Mouse (Mus musculus): ENCODE measurements around the gene 2010300C02Rik. TPM values are rescaled to one million over a fixed set of nuclear protein-coding genes. Genes with fewer than 3 reads are reported as not detected.
"Not testable (repeated sequence)": the region's sequence is repeated elsewhere in the genome, so short reads cannot be mapped to it uniquely, and the experiment has no call there.

Gene 2010300C02Rik
- total RNA-seq, 2 experiments from 2014 or later, result 382 to 423 TPM

DNA sequence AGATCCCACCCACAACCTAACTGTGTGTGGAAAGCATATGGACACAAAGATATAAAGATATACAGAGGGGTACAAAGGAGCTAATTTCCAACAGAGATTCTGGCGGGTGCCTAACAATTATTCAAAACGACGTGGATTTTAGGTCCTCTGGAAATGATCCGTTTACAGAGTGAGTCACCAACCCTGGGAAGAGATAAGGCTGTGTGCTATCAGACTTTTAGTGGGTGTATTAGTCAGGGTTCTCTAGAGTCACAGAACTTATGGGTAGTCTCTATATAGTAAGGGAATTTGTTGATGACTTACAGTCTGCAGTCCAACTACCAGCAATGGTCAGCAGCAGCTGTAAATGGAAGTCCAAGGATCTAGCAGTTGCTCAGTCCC is 7.5 kb downstream of the 2010300C02Rik start:
- DNase-seq (ENCODE audit: low spot score in 2 of 2), result not testable (repeated sequence)

DNA sequence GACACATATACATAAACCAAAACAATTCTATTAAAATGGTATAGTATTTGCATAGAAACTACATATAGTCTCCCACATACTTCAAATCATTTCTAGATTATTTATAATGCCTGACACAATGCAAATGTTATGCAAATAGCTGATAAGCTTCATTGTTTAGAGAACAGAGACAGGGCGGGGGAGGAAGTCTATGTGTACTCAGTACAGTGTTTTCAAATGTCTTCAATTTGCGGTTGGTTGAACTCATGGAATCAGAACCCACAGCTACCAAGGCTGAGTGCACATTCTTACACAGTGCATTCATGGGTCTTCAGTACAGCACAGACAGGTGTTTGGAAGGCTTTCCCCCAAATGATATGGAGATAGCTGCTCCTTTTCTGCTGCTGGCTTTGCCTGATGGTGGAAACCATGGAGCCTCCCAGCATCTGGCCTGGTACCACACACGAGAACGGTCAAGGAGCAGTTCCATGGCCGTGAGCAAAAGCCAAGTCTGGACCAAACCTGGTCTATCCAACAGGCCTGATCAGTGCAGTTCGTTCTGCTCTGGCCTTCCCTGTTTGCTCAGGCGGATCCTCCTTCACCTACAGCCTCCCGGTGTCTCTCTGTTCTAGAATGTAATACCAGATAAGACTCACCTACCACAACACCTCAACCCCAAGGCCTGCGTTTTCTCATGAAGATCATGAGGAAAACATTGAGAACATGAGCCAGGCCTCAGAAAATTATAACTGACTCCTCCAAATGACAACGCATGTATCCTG is 8.1 kb downstream of the 2010300C02Rik start:
- no peak for DNase-seq (ENCODE audit: low spot score in 2 of 2)

DNA sequence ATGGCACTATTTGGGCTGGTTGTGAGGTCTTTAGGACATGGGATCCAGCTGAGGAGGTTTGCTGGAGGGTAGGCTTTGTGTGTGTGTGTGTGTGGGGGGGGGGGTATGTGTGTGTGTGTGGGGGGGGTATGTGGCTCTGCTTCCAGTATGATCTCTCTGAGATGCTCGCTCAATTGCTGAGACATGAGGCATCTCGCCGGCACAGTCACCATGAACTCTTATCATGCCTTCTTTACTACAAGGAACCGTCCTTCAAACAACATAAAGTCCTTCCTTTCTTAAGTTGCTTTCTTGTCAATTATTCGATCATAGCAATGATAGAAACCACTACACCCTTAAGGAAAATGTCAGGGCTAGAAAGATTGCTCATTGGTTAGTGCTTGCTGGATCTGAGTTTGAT is 8.8 kb downstream of the 2010300C02Rik start:
- no peak for DNase-seq (ENCODE audit: low spot score in 2 of 2)

DNA sequence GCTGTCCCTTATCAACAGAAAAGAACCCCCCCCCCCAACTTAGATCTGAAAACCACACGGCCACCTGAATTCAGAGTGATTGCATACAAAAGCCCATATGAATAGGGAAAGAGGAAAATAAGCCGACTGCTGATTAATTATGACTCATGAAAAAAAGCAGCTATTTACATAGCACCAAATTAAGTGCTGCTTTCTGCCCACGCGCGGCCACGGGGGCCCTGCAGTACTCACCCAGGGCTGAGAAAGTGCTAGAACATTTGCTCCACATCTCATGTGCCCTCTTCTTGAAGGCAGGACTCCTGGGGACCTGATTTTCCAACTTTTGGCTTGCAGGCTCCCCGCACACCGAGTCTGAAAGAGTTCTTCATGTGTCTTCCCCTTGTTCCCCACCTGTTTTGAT is 10.1 kb downstream of the 2010300C02Rik start:
- no peak for DNase-seq (ENCODE audit: low spot score in 2 of 2)

DNA sequence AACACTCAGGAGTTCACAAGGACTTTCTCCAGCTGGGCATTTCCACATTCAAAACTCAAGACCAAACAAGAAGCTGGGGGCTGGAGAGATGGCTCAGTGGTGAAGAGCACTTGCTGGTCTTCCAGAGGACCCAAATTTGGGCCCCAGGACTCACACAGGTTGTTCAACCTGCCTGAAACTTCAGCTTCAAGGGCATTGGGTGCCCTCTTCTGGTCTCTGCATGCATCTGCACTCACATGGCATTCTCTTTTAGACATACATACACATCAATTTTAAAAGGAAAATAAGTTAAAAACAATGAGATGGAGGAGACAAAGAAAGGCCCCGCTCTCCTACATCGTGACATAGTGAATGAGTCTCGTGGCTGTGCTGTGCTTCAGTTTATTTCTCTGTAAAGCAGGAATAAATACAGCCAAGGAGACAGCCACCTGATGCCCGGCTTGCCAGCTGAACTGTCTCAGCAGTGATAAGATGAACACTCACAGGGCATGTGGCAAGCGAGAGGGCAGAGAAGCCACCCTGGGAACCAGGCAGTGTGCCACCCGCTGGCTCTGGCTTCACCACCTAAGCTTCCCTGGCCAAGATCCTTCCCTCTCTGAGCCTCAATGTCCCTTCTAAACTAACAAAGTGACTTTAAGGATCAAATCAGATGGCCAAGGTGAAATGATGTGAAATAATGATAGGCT is 11.5 kb downstream of the 2010300C02Rik start:
- no peak for DNase-seq (ENCODE audit: low spot score in 2 of 2)

DNA sequence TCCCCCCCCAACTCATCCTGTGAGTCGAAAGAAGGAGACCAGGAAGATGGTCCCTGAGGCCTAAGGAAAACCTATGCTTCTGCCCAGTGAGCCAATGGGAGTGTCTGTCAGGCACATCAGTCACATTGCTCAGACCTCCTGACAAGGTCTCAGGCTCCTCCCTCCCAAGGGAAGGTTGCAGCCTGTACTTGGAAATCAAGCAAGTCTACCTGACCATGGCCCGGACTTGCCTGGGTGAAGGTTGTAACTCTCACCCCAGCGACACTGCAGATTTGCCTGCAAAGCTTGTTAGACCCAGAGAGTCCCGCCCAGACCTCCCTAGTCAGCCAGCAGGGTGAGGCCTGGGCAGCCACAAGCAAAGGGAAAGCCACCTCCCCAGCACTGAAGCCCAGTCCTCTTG is 17.6 kb downstream of the 2010300C02Rik start:
- DNase-seq (ENCODE audit: low spot score in 2 of 2), result no peak

DNA sequence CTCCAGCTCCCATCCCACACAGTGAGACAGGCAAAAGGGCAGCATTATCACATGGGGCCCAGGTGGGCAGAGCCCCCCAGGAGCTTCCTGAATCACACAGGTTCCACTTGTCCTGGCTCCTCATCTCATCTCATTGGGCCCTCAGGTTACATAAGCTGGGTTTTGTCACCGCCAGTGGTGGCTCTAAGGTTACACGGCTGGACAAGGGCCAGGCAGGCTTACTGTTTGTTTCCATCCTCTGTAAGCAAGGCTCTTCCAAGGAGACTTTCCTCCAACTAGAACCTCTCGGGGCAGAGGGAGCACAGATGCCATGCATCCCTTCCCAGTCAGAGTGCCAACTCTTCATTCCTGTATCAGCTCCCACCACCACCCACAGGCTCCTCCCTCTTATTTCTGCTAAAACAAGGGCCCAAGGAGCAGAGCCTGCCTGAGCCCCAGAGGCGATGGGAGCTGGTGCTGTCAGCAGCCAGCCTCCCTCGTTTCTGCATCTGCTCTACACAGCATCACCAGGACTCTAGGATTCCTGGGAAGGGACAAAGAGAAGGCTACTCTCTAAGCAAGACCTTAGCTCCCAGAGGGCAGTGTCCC is 20.9 kb downstream of the 2010300C02Rik start:
- DNase-seq (ENCODE audit: low spot score in 2 of 2), result no peak

DNA sequence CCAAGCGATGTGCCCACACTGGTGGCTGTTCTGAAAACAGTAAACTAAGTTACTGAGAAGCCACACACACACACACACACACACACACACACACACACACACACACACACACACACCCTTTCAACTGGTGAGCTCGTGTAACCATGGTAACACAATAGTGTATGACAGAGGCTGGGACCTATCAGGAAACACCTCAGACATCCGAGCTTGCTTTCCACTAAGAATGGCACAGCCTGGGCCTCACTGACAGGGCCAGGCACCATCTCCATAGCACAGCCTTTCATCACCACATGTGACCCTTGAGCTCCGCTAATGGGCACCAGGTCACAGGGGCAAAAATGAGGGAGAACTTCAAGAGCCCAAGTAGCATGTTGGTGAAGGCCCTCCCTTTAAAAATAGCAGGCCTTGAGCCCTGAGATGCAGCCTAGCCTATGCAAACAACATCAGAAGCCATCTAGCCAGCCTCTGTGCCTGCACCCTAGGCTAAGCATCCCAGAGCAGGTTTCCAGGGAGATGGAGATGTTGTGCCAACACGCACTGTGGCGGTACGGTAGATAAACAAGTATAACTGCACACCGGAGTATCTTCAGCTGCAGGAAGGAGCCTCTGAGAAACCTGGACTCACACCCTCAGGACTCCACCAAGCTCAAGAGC is 21.6 kb downstream of the 2010300C02Rik start:
- DNase-seq (ENCODE audit: low spot score in 2 of 2), result no peak

DNA sequence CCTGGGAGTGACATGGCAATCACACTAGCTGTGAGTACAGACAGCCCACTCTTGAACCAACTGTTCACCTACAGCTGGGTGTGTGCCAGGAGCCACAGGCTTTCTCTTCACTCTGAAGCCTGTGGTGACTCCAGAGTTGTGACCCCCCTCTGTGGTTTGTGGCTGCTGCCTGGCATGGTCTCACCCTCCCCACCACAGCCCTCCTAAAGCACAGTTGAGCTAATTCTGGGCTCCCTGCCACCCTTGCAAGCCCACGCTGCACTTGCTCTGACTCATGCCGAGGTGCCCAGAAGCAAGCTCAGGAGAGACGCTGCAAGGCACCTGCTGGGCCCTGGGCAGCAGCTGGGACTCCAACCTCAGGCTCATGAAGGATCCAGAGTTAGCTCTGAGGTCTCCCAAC is 23.0 kb downstream of the 2010300C02Rik start:
- DNase-seq (ENCODE audit: low spot score in 2 of 2), result peak; percentile 78 to 87

DNA sequence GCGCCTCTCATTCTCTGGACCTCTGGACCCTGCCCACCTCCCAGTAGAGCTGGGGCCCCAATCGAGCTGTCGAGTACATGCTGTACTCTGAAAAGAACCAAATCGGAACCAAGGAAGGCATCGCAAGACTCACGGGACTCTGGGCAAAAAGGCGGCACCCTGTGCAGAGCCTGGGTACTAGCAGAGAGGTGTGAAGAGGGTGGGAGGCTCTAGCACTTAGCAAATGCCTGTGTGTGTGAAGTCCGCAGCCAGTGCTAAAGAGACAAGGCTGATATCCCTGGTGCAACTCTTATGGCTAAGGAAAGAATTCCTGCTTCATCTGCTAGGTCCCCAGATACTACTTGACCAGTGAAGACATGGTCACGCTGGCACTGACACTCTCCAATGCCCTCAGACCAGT is 24.2 kb downstream of the 2010300C02Rik start:
- no peak for DNase-seq (ENCODE audit: low spot score in 2 of 2)

DNA sequence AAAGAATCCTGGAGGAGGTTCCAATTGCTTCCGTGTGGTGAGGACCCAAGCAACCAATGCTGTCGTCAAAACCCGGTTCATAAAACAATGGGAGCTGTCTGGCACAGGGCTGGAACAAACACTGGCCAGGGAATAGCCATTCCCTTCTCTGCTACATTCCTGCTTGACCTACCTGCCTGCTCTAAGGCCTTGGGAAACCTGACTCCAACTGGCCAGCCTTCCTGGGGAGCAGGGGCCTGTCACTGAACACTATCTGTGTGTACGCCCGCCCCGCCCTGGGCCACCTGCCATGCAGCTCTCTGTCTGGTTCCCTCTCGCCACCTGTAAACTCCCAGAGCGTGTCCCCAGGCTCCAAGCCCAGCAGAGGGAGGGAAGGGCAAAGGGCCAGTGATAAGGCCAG is 25.5 kb downstream of the 2010300C02Rik start:
- DNase-seq (ENCODE audit: low spot score in 2 of 2), result no peak

DNA sequence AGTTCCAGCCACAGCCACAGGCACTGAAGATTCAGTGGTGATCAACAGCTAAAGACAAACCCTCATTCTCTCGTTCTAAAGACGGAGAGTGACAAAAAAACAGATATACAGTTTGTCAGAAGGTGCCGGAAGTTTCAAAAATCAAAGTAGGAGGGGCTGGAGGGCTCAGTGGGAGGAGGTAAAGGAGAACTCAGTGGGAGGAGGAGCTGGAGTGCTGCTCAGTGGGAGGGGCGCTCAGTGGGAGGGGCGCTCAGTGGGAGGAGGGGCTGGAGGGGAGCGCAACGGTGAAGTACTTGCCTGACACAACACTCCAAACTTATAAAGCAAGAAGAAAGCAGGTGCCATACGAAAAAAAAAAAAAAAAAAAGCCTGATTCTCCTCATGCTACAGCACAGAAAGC is 28.7 kb downstream of the 2010300C02Rik start:
- no peak for DNase-seq (ENCODE audit: low spot score in 2 of 2)

DNA sequence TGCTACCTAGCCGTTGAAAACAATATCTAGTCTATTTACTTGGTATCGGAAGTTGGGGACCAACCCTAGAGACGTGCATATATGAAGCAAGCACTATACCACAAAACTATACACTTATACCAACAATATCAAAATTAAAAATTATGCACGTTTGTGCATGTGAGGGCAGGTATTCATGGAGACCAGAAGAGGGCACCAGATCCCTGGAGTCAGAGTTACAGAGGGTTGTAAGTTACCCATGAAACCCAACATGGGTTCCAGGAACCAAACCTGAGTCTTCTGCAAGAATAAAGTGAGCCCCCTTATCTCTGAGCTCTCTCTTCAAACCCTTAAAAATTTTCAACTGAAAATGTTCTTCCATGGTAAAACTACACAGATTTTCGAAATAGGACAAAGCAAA is 29.2 kb downstream of the 2010300C02Rik start:
- DNase-seq (ENCODE audit: low spot score in 2 of 2), result no peak

DNA sequence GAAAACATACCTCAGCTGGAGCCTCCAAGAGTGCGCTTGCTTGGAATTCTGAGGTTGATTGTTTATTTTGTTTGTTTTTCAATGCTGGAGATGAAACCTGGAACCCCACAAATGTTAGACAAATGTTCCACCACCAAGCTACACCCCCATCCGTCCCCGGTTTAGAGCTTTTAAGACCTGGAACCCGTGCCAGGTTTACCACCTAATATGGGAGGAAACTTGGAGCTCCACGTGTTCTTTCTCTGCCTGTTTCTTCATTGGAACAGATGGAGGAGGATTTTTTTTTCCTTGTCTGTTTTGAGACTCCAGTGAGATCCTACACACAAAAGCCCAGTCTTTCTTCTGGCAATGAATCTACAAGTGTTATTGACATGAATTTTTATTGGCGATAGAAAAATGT is 30.2 kb downstream of the 2010300C02Rik start:
- DNase-seq (ENCODE audit: low spot score in 2 of 2), result peak in 1 of 2 experiments; percentile 69

DNA sequence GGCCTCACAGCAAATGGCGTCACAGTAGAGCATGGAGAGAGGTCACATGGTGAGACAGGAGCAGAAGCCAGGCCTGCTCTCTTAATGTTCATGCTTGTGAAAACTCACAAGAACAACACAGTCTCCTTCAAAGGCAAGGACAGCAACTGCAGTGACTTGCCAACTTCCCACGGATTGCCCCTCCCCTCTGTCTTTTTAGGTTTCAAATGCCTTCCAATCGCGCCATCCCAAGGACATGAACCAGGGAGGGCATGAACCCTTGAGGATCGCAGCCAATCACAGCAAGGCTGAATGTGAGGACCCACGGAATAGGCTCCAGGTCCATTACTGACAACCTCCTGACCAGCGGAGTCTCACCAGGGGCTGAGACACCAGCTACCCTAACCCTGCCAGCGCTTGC is 31.5 kb downstream of the 2010300C02Rik start:
- no peak for DNase-seq (ENCODE audit: low spot score in 2 of 2)

DNA sequence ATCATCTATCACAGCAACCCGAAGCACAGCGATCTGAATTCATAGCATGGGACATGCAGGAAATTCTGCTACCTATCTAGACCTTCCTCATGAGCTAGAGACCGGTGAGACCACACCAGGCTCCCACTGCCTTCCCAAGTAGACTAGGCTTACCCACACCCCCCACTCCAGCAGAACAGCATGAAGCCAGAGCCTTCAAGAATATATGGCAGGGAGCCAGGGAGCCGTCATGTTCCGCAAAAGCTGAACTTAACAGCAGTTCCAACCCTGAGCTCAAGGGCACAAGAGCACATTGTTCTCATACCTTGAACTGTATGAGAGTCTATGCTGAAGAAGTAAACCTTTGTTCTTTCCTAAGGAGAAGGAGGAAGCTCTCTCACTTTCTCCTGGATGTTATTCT is 32.4 kb downstream of the 2010300C02Rik start:
- DNase-seq (ENCODE audit: low spot score in 2 of 2), result no peak

DNA sequence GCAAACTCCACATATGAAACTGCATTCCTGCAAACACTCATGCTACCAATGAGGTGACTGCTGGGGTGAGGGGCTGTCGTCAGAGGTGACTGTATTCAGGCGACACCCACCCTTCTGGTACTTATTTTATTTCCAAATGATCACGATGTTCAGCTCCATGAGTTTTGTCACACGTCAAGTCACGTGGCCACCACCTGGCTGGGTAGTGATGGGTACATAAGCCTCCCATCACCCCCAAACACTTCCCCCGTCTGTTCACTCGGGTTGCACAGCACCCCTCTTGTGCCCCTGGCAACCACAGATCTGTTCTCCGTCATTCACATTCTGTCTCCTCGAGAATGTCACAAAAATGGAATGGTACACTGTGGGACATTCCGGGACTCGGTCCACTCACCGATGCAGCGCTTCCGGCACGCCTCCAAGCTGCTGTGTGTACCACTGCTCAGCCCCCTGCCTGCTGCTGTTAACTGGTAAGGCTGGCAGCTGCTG is 32.9 kb downstream of the 2010300C02Rik start:
- peak; percentile 85 to 95 for DNase-seq (ENCODE audit: low spot score in 2 of 2)

DNA sequence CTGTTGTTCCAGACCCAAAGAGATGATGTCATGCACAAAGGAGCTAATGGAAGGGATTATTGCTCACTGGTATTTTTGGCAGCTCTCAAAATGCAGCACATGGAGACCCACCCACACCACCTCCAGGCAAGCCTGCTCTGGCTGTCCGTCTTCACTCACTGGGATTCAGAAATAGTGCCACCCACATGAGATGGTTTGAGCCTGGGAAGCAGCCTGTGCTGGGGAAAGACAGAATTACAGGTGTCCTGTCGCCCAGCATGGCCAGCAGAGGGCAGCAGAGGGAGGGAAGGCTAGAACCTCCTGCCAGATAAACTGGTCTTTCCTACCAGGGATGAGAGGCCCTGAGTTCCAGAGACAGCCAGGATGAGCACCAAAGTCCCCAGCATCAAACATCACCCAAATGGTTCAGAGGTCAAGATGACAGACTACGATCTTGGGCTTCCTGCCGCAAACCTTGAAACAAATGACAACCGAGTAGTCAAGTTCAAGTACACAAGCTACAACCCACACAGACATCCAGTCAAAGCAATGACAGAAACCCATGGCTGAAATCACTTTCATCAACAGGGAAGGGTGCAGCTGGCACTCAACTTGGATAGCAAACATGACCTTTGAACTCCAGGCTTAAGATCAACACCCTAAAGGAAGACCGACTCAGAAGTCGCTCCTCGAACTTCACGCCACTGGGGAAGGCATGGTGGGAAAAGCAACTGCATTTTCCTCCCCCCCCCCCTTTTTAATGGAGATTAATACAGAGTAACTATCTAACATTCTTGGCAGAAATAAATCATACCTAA is 41.4 kb downstream of the 2010300C02Rik start:
- peak; percentile 93 to 96 for DNase-seq (ENCODE audit: low spot score in 2 of 2)

DNA sequence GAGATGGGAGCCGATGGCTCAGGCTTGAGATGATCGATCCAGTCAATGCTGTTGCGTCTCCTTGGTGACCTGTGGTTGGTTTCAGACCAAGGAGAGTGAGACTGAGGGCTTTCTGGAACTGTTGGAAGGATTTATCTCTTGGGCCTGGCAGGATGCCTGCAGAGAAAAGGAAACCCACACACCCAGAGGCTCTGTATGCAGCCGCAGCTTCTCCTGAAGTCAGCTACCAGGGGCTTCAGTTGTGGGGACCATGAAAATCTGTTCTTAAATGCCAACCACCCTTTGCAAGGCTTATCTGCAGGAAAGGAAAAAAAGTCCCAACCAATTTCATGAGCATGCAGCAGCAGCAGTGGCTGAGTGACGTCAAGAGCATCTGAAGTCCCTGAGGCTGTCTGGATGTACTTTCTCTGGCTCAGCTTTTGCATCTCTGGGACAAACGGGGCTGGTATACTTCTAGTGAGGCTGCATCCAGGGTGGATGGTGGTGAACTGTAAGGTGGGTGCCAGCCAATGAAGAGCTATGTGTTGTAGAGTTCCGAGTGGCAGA is 42.8 kb downstream of the 2010300C02Rik start:
- no peak for DNase-seq (ENCODE audit: low spot score in 2 of 2)

DNA sequence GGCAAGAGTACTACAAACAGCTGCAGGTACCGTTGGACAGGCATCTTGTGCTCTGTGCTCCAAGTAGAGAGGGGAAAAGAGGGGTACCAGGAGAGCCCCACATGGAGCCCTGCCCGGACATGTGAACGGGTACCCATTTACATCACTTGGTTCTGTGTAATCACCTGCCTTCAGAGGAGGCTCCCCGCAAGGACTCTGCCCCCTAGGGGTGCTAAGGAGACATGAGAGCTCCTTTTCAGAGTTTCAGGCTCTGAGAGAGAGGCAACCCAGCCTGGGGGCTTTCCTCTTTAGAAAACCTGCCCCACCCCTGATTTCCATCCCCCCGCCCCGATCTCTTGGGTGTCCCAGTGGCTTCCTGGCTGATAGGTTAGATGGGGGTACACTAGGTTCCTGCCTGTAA is 44.4 kb downstream of the 2010300C02Rik start:
- no peak for DNase-seq (ENCODE audit: low spot score in 2 of 2)

DNA sequence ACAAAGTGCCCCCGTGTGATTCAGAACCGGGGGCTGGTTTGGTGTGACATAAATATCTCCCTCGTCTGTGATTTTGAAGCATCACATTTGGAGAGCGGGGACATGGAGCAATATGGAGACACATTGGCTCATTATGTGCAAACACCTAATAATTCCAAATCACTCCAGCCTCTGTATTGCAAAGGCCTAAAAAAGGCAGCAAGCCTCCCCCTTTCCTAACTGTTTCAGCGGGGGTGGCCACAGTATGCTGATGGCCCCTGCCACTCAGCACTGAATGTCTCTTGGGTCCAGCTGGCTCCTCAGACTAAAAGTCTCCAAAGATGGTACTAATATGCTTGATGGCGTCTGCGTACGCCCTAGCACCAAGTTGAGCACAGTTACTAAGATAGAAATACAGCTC is 45.6 kb downstream of the 2010300C02Rik start:
- DNase-seq (ENCODE audit: low spot score in 2 of 2), result peak; percentile 66 to 86
